Mouse (Mus musculus) right cerebral cortex, postnatal 25 days (tissue): ENCODE results near the gene Wdr31.

Source experiments
- DNase-seq: peaks from one replicate; pipeline ENCODE4 v3.0.0; 2022

The Wdr31 gene

GRCm38 (mm10) chr4:62470598-62471051, at the start of gene Wdr31:
TSS of gene Wdr31 (minus strand) at chr4:62470896.
- DNase-seq = peak; percentile 85

- peak; percentile 87 for DNase-seq
These were observed 49.1 kb upstream of the Wdr31 start, which contains the start of gene Alad for GRCm38 (mm10) chr4:62519849-62520233. TSS of gene Alad (minus strand) at chr4:62519918.

DNA sequence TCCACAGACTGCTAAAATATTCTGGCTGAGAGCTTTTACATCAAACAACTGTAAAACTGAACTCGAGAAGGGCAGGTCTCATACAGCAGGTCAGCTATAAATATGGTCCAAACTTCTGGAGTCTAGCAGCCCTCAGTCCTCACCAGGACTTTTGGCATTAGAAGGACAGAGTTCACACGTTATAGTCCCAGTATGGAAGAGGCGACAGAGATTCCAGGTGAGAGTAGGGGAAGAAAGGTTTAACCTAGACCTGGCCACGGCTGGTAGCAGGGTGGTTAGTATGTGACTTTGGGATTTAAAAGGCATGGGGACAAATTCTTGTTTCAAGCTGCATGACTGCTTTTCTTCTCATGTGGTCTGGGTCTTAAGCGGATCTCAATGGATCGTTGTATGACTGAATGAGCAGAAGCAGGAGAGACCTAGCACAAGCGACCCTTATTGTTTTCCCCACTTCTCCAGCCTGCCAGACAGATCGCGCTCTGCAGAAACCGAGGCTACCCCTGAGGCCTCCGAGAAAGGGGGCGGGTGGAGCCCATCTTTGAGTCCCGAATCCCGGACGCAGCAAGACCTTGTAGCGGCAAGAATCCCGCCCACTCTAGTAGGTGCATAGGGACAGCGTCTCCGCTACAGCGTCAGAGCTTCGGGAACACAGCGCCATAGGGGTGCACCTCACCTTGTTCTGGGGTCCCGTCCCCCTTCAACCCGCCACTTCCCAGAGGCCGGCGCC, 48.6 kb upstream of the Wdr31 start:
- no peak for DNase-seq

GRCm38 (mm10) chr4:62518416-62519121, 47.9 kb upstream of the Wdr31 start:
- DNase-seq = no peak

DNA sequence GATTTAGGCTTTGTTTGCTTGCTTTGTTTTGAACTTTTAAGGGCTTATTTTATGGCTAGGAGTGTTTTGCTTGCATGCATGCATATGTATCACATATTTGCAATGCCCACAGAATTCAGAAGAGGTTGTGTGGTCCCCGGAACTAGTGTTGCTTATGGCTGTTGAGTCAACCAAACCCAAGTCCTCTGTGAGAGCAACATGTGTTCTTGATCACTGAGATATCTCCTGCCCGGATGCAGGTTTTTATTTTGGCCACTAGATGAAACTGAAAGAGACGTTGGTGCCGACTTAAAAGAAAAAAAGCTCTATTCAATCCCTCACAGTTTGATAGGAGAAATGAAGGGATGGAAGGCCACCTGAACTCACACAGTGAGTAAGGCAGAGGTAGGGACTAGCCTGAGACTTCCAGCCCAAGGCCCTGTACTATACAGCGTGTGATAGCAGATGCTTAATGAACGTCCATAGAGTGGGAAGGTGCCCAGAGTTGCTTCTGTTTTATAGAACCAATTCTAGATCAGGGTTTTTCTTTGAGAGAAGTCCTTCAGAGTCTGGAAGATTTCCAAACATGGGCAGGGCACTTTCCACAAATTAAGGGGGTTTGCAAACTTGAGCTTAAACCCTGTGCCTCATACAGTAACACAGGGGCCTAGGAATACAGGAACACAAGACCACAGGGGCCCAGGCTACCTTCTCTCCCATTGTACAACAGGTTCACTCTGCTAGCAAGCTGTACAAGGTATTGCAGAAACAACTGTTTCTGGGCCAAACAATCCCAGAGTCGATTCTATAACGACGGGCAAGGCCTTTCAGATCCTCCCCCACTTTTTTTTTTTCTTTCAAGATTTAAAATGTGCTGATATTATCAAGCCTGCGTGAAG, 47.1 kb upstream of the Wdr31 start:
- no peak for DNase-seq

GRCm38 (mm10) chr4:62517046-62517445, 46.4 kb upstream of the Wdr31 start:
- no peak for DNase-seq

GRCm38 (mm10) chr4:62516579-62516978, 45.9 kb upstream of the Wdr31 start:
- DNase-seq = no peak

GRCm38 (mm10) chr4:62516079-62516478, 45.4 kb upstream of the Wdr31 start:
- DNase-seq = no peak

- DNase-seq = no peak
These were observed 44.8 kb upstream of the Wdr31 start for GRCm38 (mm10) chr4:62515490-62515889.

DNA sequence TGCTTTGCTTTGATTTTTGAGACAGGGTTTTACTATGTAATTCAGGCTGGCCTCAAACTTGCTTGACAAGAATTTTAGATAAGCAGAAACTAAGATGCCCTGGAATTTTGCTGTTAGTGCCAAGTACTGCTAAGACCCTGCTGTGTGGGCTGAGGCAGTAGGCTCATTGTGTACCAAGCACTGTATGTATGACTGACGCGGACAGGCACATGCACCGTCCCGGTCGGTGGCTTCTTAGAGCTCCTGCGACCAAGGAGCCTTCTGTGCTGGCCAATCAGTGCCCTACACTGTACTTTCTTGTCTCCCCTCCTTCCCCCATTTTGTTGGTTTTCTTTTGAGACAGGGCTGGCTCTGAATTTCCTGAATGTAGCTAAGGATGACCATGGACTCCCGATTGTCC, 44.3 kb upstream of the Wdr31 start:
- DNase-seq = no peak

DNA sequence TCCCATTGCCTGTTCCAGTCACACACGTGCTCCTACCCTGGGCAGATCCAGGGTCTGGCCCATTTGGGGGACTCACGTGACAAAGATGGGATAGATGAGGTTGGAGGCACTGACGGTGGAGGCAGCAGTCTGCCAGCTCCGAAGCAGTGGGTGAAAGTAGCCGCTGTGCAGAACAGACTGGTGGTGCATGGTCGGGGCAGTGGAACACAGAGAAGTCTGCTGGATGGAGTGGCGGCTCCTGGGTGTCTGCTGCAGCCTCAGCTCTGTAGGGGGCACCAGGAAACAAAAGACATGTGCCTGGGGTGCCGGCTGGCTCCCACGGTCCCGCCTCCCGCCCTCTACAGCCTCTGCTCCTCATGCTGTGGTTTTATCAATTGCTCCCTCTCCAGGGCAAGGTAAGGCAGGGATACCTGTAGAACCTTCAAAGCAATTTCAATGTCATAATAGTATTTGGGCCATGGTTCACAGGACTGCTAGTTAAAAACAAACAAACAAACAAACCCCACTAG, 43.4 kb upstream of the Wdr31 start:
- DNase-seq = no peak

DNA sequence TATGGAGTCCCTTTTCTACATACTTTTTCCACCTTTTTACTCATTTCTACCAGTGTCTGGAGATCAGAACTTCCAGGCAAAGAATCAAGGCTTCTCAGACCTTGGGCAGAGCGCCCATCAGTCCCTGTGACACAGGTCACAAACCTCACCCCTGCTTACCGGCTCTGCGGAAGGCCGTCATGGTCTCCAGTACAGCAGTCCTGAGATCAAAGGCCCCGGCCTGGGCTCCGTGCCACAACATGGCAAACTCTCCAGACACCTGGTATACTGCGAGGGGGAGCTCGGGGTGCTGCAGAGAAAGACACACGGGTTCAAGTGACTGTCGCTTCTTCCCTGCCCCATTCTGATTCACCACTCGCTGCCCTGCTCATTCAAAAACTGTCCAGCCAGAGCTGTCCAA, 39.2 kb upstream of the Wdr31 start:
- no peak for DNase-seq

DNA sequence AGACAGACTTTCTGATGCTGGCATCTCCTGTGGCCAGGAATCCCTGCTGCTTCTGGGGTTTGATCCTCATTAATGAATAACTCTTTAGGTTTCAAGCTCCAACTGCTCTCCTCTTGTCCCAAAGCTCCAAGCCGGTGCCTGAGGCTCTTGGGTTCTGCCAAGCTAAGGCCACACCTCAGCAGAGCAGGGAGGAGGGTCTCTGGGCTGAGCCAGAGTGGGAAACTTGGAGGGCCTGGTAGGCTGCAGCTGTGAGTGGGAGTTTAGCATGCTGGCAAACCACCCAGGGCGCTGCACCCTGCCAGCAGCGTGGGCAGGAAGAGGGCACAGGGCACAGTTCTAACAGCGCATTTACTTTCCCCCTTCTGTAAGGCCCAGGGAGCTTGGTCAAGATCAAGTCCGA, 38.1 kb upstream of the Wdr31 start:
- no peak for DNase-seq

DNA sequence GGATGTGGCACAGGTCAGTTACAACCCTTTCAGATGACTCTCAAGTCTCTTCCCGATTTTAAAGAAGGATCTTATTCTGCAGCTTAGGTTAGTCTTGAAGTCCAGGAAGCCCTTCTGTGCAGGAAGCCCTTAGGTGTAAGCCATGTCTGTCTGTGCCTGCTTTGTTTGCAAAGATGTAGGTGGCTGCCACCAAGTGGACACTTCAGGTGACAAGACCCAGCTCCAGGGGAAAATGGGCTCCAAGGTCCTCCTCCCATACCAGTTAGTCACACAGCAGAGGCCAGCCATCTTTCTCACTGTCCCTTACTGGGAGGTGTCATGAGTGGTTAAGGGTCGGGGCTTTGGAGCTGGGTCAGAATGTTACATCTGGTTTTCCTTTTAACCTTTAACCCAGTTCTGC, 36.1 kb upstream of the Wdr31 start:
- DNase-seq = no peak

GRCm38 (mm10) chr4:62505991-62506390, 35.3 kb upstream of the Wdr31 start:
- DNase-seq = no peak

DNA sequence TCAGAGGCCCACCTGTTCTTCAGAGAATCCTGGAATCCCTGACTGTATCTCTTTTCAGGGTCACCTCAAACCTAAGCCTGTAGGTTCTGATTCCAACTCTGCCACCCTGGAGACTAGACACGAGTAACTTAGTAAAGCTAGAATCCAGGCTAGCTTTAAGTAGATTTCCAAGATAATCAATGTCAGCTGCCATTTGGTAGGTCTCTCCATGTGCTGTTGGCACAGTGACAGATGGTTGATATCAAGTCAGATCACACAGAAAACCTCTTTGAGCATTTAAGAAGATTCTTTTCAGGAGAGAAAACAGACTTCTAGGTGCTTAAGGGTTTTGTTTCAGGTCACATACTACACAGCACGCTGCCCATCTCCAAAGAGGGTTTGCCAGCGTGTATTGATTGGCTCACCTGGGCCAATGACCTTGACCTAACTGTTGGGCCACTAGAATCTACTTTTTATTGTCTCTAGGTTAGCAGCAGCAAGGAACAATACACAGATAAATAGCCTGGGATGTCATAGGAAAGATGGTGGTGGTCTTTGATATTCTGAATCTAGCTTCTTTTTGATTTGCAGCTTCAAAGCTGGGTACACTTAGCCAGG, 32.8 kb upstream of the Wdr31 start, which contains the start of gene Hdhd3:
Gene Hdhd3, minus strand, starts transcription at position 94 of the 597 bp plus-strand sequence.
- DNase-seq = no peak

DNA sequence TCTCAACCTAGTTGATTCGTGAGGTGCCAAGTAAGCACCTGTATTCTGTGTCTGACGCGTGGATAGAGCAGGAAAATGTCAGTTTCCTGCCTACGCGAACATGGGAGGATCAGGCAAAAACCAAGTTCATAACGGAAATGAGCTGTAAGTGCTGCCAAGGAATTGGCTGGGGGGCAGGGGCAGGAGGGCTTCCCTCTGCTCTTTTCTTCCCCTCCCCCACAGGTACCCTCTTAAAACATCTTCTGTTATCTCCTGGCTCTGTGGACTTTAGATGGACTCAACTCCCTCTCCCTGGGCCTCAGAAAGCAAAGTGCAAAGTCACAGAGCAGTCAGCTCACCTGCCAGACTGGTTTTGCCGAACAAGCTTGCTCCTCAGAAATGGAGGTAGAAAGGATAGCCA, 32.3 kb upstream of the Wdr31 start:
- no peak for DNase-seq

DNA sequence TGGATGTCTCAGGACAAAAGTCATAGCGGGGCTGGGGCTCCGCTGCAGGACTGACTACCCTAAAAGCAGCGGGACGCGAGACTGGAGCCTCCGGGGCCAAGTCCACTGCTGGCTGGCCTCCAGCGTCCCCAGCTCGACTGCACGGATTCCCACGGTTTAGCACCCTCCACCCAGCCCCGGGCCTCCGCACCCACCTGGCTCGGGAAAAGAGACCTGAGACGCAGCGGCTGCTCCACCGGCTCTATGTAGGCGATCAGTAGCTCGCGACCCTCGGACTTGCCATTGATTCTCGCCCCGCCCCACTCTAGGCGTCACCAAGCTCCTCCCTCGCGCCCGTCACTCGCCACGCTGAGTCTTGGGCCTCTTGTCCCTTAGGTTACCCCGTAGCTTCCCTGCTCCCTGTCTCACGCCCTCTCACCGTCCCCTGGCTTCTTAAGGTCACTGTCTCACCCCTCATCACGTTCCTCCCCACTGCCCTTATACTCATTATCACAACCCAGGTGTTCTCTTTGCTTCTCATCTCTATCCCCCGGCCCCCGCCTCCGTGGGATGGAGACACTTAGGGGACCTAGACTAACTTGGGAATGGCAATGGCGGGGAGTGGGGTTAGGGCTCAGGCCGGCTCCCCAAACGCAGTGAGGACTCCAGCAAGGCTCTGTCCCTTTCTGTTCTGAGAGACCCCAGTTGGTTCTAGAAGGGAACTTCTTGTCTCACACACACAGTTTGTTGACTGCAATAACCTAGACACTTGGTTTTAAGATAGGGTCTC, 31.5 kb upstream of the Wdr31 start:
- peak; percentile 90 for DNase-seq

GRCm38 (mm10) chr4:62501534-62501933, 30.8 kb upstream of the Wdr31 start:
- DNase-seq = no peak

DNA sequence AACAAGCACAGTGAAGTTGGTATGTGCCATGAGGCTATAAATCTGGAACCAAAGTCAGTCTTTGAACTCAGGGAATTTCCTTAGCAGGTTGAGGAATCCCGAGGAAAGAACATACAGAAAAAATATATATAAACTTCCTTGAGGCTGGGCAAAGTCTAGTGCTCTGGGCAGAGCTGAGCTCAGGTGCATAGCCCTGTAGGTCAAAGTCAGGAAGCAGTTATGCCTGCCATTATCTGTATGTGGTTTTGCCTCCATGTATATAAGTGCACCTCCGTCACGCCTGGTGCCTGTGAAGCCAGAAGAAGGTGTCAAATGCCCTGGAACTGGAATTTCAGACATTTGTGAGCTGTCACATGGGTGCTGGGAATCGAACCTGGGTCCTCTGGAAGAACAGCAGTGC, 30.1 kb upstream of the Wdr31 start:
- no peak for DNase-seq

- peak; percentile 59 for DNase-seq
These were observed 26.1 kb upstream of the Wdr31 start for GRCm38 (mm10) chr4:62496815-62497214.

DNA sequence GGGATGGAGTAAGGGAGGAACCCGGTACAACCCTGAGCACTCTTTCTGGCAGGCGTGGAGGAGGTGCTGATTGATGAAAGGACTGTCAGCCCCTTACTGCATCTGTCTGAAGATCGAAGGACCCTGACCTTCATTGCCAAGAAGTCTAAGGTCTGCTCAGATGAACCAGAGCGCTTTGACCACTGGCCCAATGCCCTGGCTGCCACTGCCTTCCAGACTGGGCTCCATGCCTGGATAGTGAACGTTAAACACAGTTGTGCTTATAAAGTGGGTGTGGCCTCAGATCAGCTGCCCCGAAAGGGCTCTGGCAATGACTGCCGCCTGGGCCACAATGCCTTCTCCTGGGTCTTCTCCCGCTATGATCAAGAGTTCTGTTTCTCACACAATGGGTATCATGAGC, 25.2 kb upstream of the Wdr31 start:
- DNase-seq = no peak
